Mouse (Mus musculus): Measurements from ENCODE around the gene Fam149b.

Gene Fam149b

GRCm38 (mm10) chr14:20389446-20390079 is 41.6 kb downstream of the Fam149b start:
- 77% methylated on average over 8 of the region's 8 CpGs for WGBS

GRCm38 (mm10) chr14:20392326-20392725 is 44.4 kb downstream of the Fam149b start:
- 83% methylated on average over 4 of the region's 4 CpGs for WGBS

- under 1% methylated on average over 68 of the region's 68 CpGs for WGBS
These were observed 45.4 kb downstream of the Fam149b start, which contains the start of gene Mrps16 for GRCm38 (mm10) chr14:20393205-20393913. TSS of gene Mrps16 (minus strand) at chr14:20393634.

- 52% methylated on average over 9 of the region's 9 CpGs for WGBS
These were observed 49.3 kb downstream of the Fam149b start for GRCm38 (mm10) chr14:20397220-20397619.

GRCm38 (mm10) chr14:20398864-20399263 is 50.9 kb downstream of the Fam149b start:
- whole genome bisulfite sequencing, result 40% methylated on average over 4 of the region's 4 CpGs

GRCm38 (mm10) chr14:20400071-20400470 is 52.1 kb downstream of the Fam149b start:
- 75% methylated on average over 1 of the region's 1 CpGs for WGBS

GRCm38 (mm10) chr14:20422257-20422656 is 74.3 kb downstream of the Fam149b start:
- WGBS, result 57% methylated on average over 7 of the region's 7 CpGs

GRCm38 (mm10) chr14:20423046-20423445 is 75.1 kb downstream of the Fam149b start:
- 87% methylated on average over 6 of the region's 6 CpGs for WGBS

- 52% methylated on average over 1 of the region's 1 CpGs for WGBS
These were observed 80.6 kb downstream of the Fam149b start for GRCm38 (mm10) chr14:20428593-20428992.

- WGBS, result 36% methylated on average over 1 of the region's 1 CpGs
These were observed 81.9 kb downstream of the Fam149b start for GRCm38 (mm10) chr14:20429833-20430232.

GRCm38 (mm10) chr14:20431726-20432125 is 83.8 kb downstream of the Fam149b start:
- WGBS, result 50% methylated on average over 6 of the region's 6 CpGs

GRCm38 (mm10) chr14:20432420-20432819 is 84.5 kb downstream of the Fam149b start:
- 70% methylated on average over 4 of the region's 4 CpGs for WGBS
